ENCODE assay signal across 8 mouse cellular contexts in genomic region chr12:30584356-30584740, GRCm38 (mm10). TPM values are rescaled to one million over a fixed set of nuclear protein-coding genes. Genes with fewer than 3 reads are reported as not detected.
DNase-seq lines count a peak whose midpoint lies in the region; ATAC-seq lines count a peak whose summit lies in the region.

Gene Tmem18 (plus strand): TSS chr12:30584426.

- H3K27ac ChIP-seq in heart, embryonic 14.5 days (replicated peaks in 1 of 2; ENCODE audit: control insufficient read depth in 1 of 2, insufficient read depth in 1 of 2, low read depth in 2 of 2, low read length in 2 of 2) = peak within 1 kb of the TSS; percentile 81 to 87
- peak within 1 kb of the TSS; percentile 77 for H3K27ac ChIP-seq in liver, embryonic 13.5 days
- H3K27ac ChIP-seq in stomach, embryonic 16.5 days (ENCODE audit: low read length) = peak within 1 kb of the TSS; percentile 94

- H3K4me3 ChIP-seq in heart, embryonic 14.5 days (ENCODE audit: control insufficient read depth in 1 of 2, insufficient read depth in 1 of 2, low read depth in 1 of 2, low read length in 2 of 2) = peak within 1 kb of the TSS; percentile 70 to 86
- H3K4me3 ChIP-seq in liver, embryonic 13.5 days (replicated peaks) = peak within 1 kb of the TSS; percentile 77
- H3K4me3 ChIP-seq in stomach, embryonic 16.5 days (replicated peaks; ENCODE audit: low read length) = peak within 1 kb of the TSS; percentile 79

- peaks cover 20% of the 10 kb centered on the region for H3K36me3 ChIP-seq in heart, embryonic 14.5 days (ENCODE audit: control insufficient read depth, insufficient read depth, low read length)
- H3K36me3 ChIP-seq in liver, embryonic 13.5 days = peaks cover 23% of the 10 kb centered on the region
- H3K36me3 ChIP-seq in stomach, embryonic 16.5 days (ENCODE audit: control insufficient read depth, insufficient read depth, low read length) = peaks cover 6% of the 10 kb centered on the region; the same call in 1 of the 2 replicates

- no peaks in the 10 kb centered on the region for H3K27me3 ChIP-seq in heart, embryonic 14.5 days (ENCODE audit: control insufficient read depth, insufficient read depth, low read length)
- H3K27me3 ChIP-seq in liver, embryonic 13.5 days = no peaks in the 10 kb centered on the region
- no peaks in the 10 kb centered on the region for H3K27me3 ChIP-seq in stomach, embryonic 16.5 days (ENCODE audit: control insufficient read depth, insufficient read depth, low read length)

- DNase-seq in c-Kit-negative CD71-positive TER-119-positive erythroid progenitor cells, embryonic 14.5 days (ENCODE audit: low read depth, low spot score) = peak; percentile 73
- DNase-seq in fibroblast of lung, adult 2 months (ENCODE audit: low read depth) = peak; percentile 75
- DNase-seq in kidney, postnatal 14 days = peak; percentile 90
- peak; percentile 73 for DNase-seq in liver, embryonic 13.5 days
- DNase-seq in neural tube, embryonic 10.5 days (ENCODE audit: extremely low spot score, low spot score) = peak; percentile 86

- under 1% methylated on average over 35 of the region's 35 CpGs for WGBS in heart, embryonic 14.5 days
- WGBS in liver, embryonic 13.5 days (ENCODE audit: insufficient replicate concordance) = under 1% methylated on average over 35 of the region's 35 CpGs
- WGBS in stomach, embryonic 16.5 days = under 1% methylated on average over 35 of the region's 35 CpGs

- peak within 1 kb of the TSS; percentile 89 for H3K9ac ChIP-seq in heart, embryonic 14.5 days (ENCODE audit: low read length)
- H3K9ac ChIP-seq in liver, embryonic 13.5 days = peak within 1 kb of the TSS; percentile 84
- peak within 1 kb of the TSS; percentile 88 for H3K9ac ChIP-seq in stomach, embryonic 16.5 days (ENCODE audit: low read length)

- no peaks in the 10 kb centered on the region for H3K9me3 ChIP-seq in heart, embryonic 14.5 days (ENCODE audit: control insufficient read depth, low read length)
- H3K9me3 ChIP-seq in liver, embryonic 13.5 days (replicated peaks) = no peaks in the 10 kb centered on the region
- H3K9me3 ChIP-seq in stomach, embryonic 16.5 days (replicated peaks; ENCODE audit: control insufficient read depth, low read length) = no peaks in the 10 kb centered on the region

- peak; percentile 88 for ATAC-seq in CD4-positive, CD25-positive, alpha-beta regulatory T cell, adult 4 months
- peak; percentile 84 for ATAC-seq in heart, embryonic 14.5 days (ENCODE audit: insufficient number of reproducible peaks, insufficient read depth, low FRiP score, low read depth)
- ATAC-seq in liver, embryonic 13.5 days (ENCODE audit: low read depth) = peak; percentile 90
- ATAC-seq in stomach, embryonic 16.5 days (ENCODE audit: insufficient read depth, low FRiP score) = peak; percentile 92

- H3K4me1 ChIP-seq in heart, embryonic 14.5 days (ENCODE audit: control insufficient read depth in 2 of 2, insufficient read depth in 2 of 2, low read length in 2 of 2) = peaks cover 6 to 11% of the 10 kb centered on the region in 2 experiments
- H3K4me1 ChIP-seq in liver, embryonic 13.5 days (replicated peaks) = peaks cover 20% of the 10 kb centered on the region
- H3K4me1 ChIP-seq in stomach, embryonic 16.5 days (ENCODE audit: control insufficient read depth, insufficient read depth, low read length) = peaks cover 11% of the 10 kb centered on the region

- peak within 1 kb of the TSS; percentile 93 for H3K4me2 ChIP-seq in heart, embryonic 14.5 days (ENCODE audit: low read length)
- H3K4me2 ChIP-seq in liver, embryonic 13.5 days = peak within 1 kb of the TSS; percentile 84
- peak within 1 kb of the TSS; percentile 89 for H3K4me2 ChIP-seq in stomach, embryonic 16.5 days (ENCODE audit: low read depth, low read length)

RNA-seq across cellular contexts. Expression of gene Tmem18, which starts in this region (rescaled TPM):
- polyA plus RNA-seq in CD4-positive, CD25-positive, alpha-beta regulatory T cell, adult 4 months (2017; shearing (Covaris generic)) = 10 to 100 TPM; 15.0 to 22.0 TPM
- 13.8 and 14.5 TPM in 2 replicates for polyA plus RNA-seq in heart, embryonic 14.5 days (2014; fragmentation: Nextera tagmentation; extraction: Ambion mirVana)
- polyA plus RNA-seq in liver, embryonic 13.5 days (2015; fragmentation: Nextera tagmentation; extraction: Ambion mirVana) = 10.9 and 12.1 TPM in 2 replicates
- polyA plus RNA-seq in stomach, embryonic 16.5 days (2015; fragmentation: Nextera tagmentation; extraction: Ambion mirVana) = 28.7 and 29.7 TPM in 2 replicates

Comparison
In these comparisons a context has a peak if more than half of its experiments do, and no peak if none do; other contexts are left out.
1. Peak in every context shown above with its lines: DNase-seq, ATAC-seq, H3K4me3 ChIP-seq and H3K27ac ChIP-seq.